Mouse (Mus musculus) MEL (cell line): Measurements from ENCODE around the gene Polk.

ENCODE experiments used
- MAX ChIP-seq: IDR thresholded peaks from 2 replicates; pipeline ENCODE4 v1.6.1; 2011; ENCODE audit warnings: low read length, improper control_type of control experiment
- ZNF384 ChIP-seq: IDR thresholded peaks from 2 replicates; pipeline ENCODE4 v1.6.1; 2012; ENCODE audit warnings: low read depth, mild to moderate bottlenecking, inconsistent platforms, low read length, improper control_type of control experiment

DNA sequence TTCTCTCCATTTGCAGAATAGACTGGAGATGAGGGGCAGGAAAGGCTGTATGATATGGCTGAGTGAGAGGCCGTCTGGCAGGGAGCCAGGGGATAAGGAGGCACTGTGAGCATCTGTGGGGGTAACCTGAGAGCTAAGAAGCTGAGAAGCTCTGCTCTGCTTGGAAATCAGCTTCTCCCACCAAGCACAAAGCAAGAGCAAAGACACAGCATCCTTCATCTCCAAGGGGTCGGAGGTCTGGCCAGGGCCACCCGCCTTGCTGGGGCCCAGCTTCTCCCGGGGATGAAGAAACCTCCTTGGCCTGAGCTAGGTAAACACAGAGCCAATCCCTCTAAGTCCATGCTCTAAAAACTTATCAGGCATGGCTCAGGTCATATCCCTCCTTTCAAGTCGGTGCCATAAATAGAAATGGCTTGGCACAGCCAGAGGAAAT, 107.5 kb downstream of the Polk start:
- no peak for TF ChIP-seq MAX
- TF ChIP-seq ZNF384 = no peak
